Mouse (Mus musculus) intestine, postnatal 0 days (tissue): Measurements from ENCODE around the gene Artn. TPM values are rescaled to one million over a fixed set of nuclear protein-coding genes. Genes with fewer than 3 reads are reported as not detected.

Experiments
- ATAC-seq: fragments of 200-750 bp; cut with Nextera tagmentation; 2 replicates; pipeline ENCODE4 v1.8.0; 2017; ENCODE audit warnings: mild to moderate bottlenecking, moderate TSS enrichment, moderate library complexity
- H3K27ac ChIP-seq: fragments of 300-500 bp; sonication (generic); 2 replicates; pipeline ENCODE4 v1.5.1; 2014; ENCODE audit warnings: mild to moderate bottlenecking, low read depth, low read length, moderate library complexity
- H3K27me3 ChIP-seq: fragments of 300-500 bp; sonication (generic); replicated peaks from 2 replicates; pipeline ENCODE4 v1.6.1; 2014; ENCODE audit warnings: low read length, mixed read lengths; ENCODE audit not compliant: control insufficient read depth, insufficient read depth
- H3K36me3 ChIP-seq: fragments of 300-500 bp; sonication (generic); 2 replicates; pipeline ENCODE4 v1.6.1; 2014; ENCODE audit warnings: mild to moderate bottlenecking, moderate library complexity; ENCODE audit not compliant: control insufficient read depth, insufficient read depth
- H3K4me1 ChIP-seq: fragments of 300-500 bp; sonication (generic); replicated peaks from 2 replicates; pipeline ENCODE4 v1.6.1; 2014; ENCODE audit warnings: antibody characterized with exemption, low read length, mixed read lengths; ENCODE audit not compliant: control insufficient read depth, insufficient read depth
- H3K4me2 ChIP-seq: fragments of 300-500 bp; sonication (generic); replicated peaks from 2 replicates; pipeline ENCODE4 v1.6.1; 2014; ENCODE audit warnings: low read depth, mild to moderate bottlenecking, moderate library complexity
- H3K4me3 ChIP-seq: fragments of 300-500 bp; sonication (generic); 2 replicates; pipeline ENCODE4 v1.5.1; 2014; ENCODE audit warnings: low read depth, low read length
- H3K9ac ChIP-seq: fragments of 300-500 bp; sonication (generic); 2 replicates; pipeline ENCODE4 v1.6.1; 2014; ENCODE audit warnings: mild to moderate bottlenecking, low read depth, low read length
- H3K9me3 ChIP-seq: fragments of 300-500 bp; sonication (generic); 2 replicates; pipeline ENCODE4 v1.6.1; 2016; ENCODE audit warnings: mixed run types; ENCODE audit not compliant: control insufficient read depth
- CTCF ChIP-seq: sonication (generic); IDR thresholded peaks from 2 replicates; pipeline ENCODE4 v1.5.1; 2016; ENCODE audit warnings: low read depth, mild to moderate bottlenecking, control low read depth, antibody characterized with exemption, moderate library complexity
- WGBS: fragments of 180-500 bp; shearing (Covaris S2); extraction: QIAGEN DNeasy Blood & Tissue Kit; methylation state at CpG from one replicate; pipeline ENCODE4 v1.1.7; 2014; 5-methylcytosine and 5-hydroxymethylcytosine counted together
- polyA plus RNA-seq: library from polyadenylated mRNA; unstranded; fragments of >200 nt; fragmentation: Nextera tagmentation; extraction: Ambion mirVana; gene quantifications from 2 replicates; pipeline ENCODE4 v1.2.1, GENCODE M21; 2015

The Artn gene
- polyA plus RNA-seq, 1 experiment from 2014 or later, result 1.3 TPM

GRCm38 (mm10) chr4:117917847-117918246, 11.7 kb downstream of the Artn start:
- WGBS, result 81% methylated on average over 4 of the region's 4 CpGs

GRCm38 (mm10) chr4:117917402-117917801, 12.2 kb downstream of the Artn start:
- H3K36me3 ChIP-seq, result 0 out of 2 replicates have a peak, but pooled peaks cover under 1% of the 10 kb centered on the region
- peaks cover 11% of the 10 kb centered on the region for H3K4me1 ChIP-seq
- no peaks in the 10 kb centered on the region for H3K27me3 ChIP-seq
- no peaks in the 10 kb centered on the region for H3K9me3 ChIP-seq
- H3K4me3 ChIP-seq, result no peak overlapping the region
- no peak for ATAC-seq
- H3K27ac ChIP-seq, result no peak overlapping the region
- no peak for TF ChIP-seq CTCF
- WGBS, result 87% methylated on average over 4 of the region's 4 CpGs
- no peak overlapping the region for H3K9ac ChIP-seq
- no peak overlapping the region for H3K4me2 ChIP-seq

More at GRCm38 (mm10) chr4:117917847-117918246, 11.7 kb downstream of the Artn start:
- peaks cover 11% of the 10 kb centered on the region for H3K4me1 ChIP-seq
- no peak overlapping the region for H3K4me3 ChIP-seq
- H3K27ac ChIP-seq, result no peak overlapping the region
- H3K9ac ChIP-seq, result no peak overlapping the region
- H3K9me3 ChIP-seq, result no peaks in the 10 kb centered on the region
- no peak for ATAC-seq
- TF ChIP-seq CTCF, result no peak
- H3K27me3 ChIP-seq, result no peaks in the 10 kb centered on the region
- H3K4me2 ChIP-seq, result no peak overlapping the region
- H3K36me3 ChIP-seq, result no peaks in the 10 kb centered on the region

- H3K4me2 ChIP-seq, result no peak overlapping the region
- H3K36me3 ChIP-seq, result peaks cover 10% of the 10 kb centered on the region; the same call in 1 of the 2 replicates
- H3K4me1 ChIP-seq, result peaks cover 11% of the 10 kb centered on the region
- no peak overlapping the region for H3K4me3 ChIP-seq
- no peaks in the 10 kb centered on the region for H3K27me3 ChIP-seq
- H3K27ac ChIP-seq, result no peak overlapping the region
- no peak for TF ChIP-seq CTCF
- no peak overlapping the region for H3K9ac ChIP-seq
- H3K9me3 ChIP-seq, result no peaks in the 10 kb centered on the region
- WGBS, result 69% methylated on average over 5 of the region's 5 CpGs
- ATAC-seq, result no peak
Measured at GRCm38 (mm10) chr4:117916386-117916785, 13.2 kb downstream of the Artn start.

GRCm38 (mm10) chr4:117915489-117916105, 14.0 kb downstream of the Artn start:
- Histone ChIP-seq H3K9ac (peak overlapping the region; percentile 59; the same call in 1 of the 2 replicates), H3K27me3 (no peaks in the 10 kb centered on the region), H3K4me3 (peak overlapping the region; percentile 79), H3K36me3 (peaks cover 16% of the 10 kb centered on the region; the same call in 1 of the 2 replicates), H3K4me1 (peaks cover 11% of the 10 kb centered on the region), H3K4me2 (peak overlapping the region; percentile 98), H3K9me3 (no peaks in the 10 kb centered on the region), H3K27ac (no peak overlapping the region)
- no peak for ATAC-seq
- WGBS, result 5% methylated on average over 19 of the region's 19 CpGs
- TF ChIP-seq CTCF, result no peak

GRCm38 (mm10) chr4:117914591-117915442, 14.7 kb downstream of the Artn start, which contains the start of gene Ipo13:
Gene Ipo13, minus strand, starts transcription at chr4:117914999.
- Histone ChIP-seq H3K27ac (peak within 1 kb of the TSS; percentile 31; the same call in 1 of the 2 replicates), H3K9me3 (no peaks in the 10 kb centered on the region), H3K4me3 (peak within 1 kb of the TSS; percentile 79), H3K27me3 (no peaks in the 10 kb centered on the region), H3K9ac (peak within 1 kb of the TSS; percentile 59), H3K4me1 (peaks cover 11% of the 10 kb centered on the region), H3K4me2 (peak within 1 kb of the TSS; percentile 98), H3K36me3 (peaks cover 20% of the 10 kb centered on the region; the same call in 1 of the 2 replicates)
- ATAC-seq, result peak; percentile 91
- under 1% methylated on average over 60 of the region's 61 CpGs for WGBS
- TF ChIP-seq CTCF, result peak; percentile 56

GRCm38 (mm10) chr4:117914031-117914430, 15.5 kb downstream of the Artn start:
- peaks cover 11% of the 10 kb centered on the region for H3K4me1 ChIP-seq
- H3K27ac ChIP-seq, result no peak overlapping the region
- ATAC-seq, result no peak
- WGBS, result 19% methylated on average over 8 of the region's 8 CpGs
- peak overlapping the region; percentile 59 for H3K9ac ChIP-seq
- TF ChIP-seq CTCF, result no peak
- H3K4me3 ChIP-seq, result peak overlapping the region; percentile 79
- H3K36me3 ChIP-seq, result peaks cover 22% of the 10 kb centered on the region; the same call in 1 of the 2 replicates
- H3K4me2 ChIP-seq, result peak overlapping the region; percentile 98
- no peaks in the 10 kb centered on the region for H3K27me3 ChIP-seq
- H3K9me3 ChIP-seq, result no peaks in the 10 kb centered on the region
